Mouse (Mus musculus) neural tube, embryonic 15.5 days (tissue): ENCODE measurements around the gene Klhl32. TPM values are rescaled to one million over a fixed set of nuclear protein-coding genes. Genes with fewer than 3 reads are reported as not detected.
A peak's percentile ranks its signal among the peaks of the same experiment; 100 is the strongest.

Experiments
- ATAC-seq: fragments of 200-750 bp; cut with Nextera tagmentation; 2 replicates; pipeline ENCODE4 v1.8.0; 2017; ENCODE audit warnings: mild to moderate bottlenecking, moderate TSS enrichment, moderate library complexity; ENCODE audit not compliant: low FRiP score
- H3K27ac ChIP-seq: fragments of 300-500 bp; sonication (generic); replicated peaks from 2 replicates; pipeline ENCODE4 v1.5.1; 2015; ENCODE audit warnings: mild to moderate bottlenecking, inconsistent platforms
- H3K27me3 ChIP-seq: fragments of 300-500 bp; sonication (generic); replicated peaks from 2 replicates; pipeline ENCODE4 v1.6.1; 2015; ENCODE audit warnings: inconsistent platforms
- H3K36me3 ChIP-seq: fragments of 300-500 bp; sonication (generic); 2 replicates; pipeline ENCODE4 v1.6.1; 2015; ENCODE audit warnings: inconsistent platforms
- H3K4me1 ChIP-seq: fragments of 300-500 bp; sonication (generic); 2 replicates; pipeline ENCODE4 v1.6.1; 2015; ENCODE audit warnings: inconsistent platforms
- H3K4me2 ChIP-seq: fragments of 300-500 bp; sonication (generic); 2 replicates; pipeline ENCODE4 v1.6.1; 2015; ENCODE audit warnings: inconsistent platforms, mild to moderate bottlenecking, moderate library complexity
- H3K4me3 ChIP-seq: fragments of 300-500 bp; sonication (generic); replicated peaks from 2 replicates; pipeline ENCODE4 v1.5.1; 2015; ENCODE audit warnings: mild to moderate bottlenecking, inconsistent platforms
- H3K9ac ChIP-seq: fragments of 300-500 bp; sonication (generic); replicated peaks from 2 replicates; pipeline ENCODE4 v1.6.1; 2015; ENCODE audit warnings: mild to moderate bottlenecking, inconsistent platforms
- H3K9me3 ChIP-seq: fragments of 300-500 bp; sonication (generic); replicated peaks from 2 replicates; pipeline ENCODE4 v1.6.1; 2016; ENCODE audit warnings: inconsistent platforms
- WGBS: fragments of 180-500 bp; shearing (Covaris S2); methylation state at CpG from one replicate; pipeline ENCODE4 v1.1.7; 2015; ENCODE audit warnings: mixed read lengths; 5-methylcytosine and 5-hydroxymethylcytosine counted together
- polyA plus RNA-seq: library from polyadenylated mRNA; unstranded; fragments of >200 nt; fragmentation: Nextera tagmentation; extraction: Ambion mirVana; gene quantifications from 2 replicates; pipeline ENCODE4 v1.2.1, GENCODE M21; 2015

The Klhl32 gene
- polyA plus RNA-seq, 1 experiment from 2014 or later: 36.0 TPM

GRCm38 (mm10) chr4:24793726-24794345 lies 57.1 kb downstream of the Klhl32 start:
- Histone ChIP-seq H3K4me3 (no peak overlapping the region), H3K9ac (no peak overlapping the region), H3K9me3 (no peaks in the 10 kb centered on the region), H3K36me3 (no peaks in the 10 kb centered on the region), H3K4me2 (no peak overlapping the region), H3K4me1 (peaks cover 12% of the 10 kb centered on the region), H3K27me3 (no peaks in the 10 kb centered on the region), H3K27ac (no peak overlapping the region; the same call in 1 of the 2 replicates)
- 57% methylated on average over 7 of the region's 7 CpGs for WGBS
- no peak for ATAC-seq

GRCm38 (mm10) chr4:24792416-24792981 lies 58.4 kb downstream of the Klhl32 start:
- WGBS: 26% methylated on average over 16 of the region's 16 CpGs
- no peak overlapping the region for H3K27ac ChIP-seq
- H3K4me3 ChIP-seq: no peak overlapping the region
- no peaks in the 10 kb centered on the region for H3K9me3 ChIP-seq
- H3K9ac ChIP-seq: no peak overlapping the region
- no peaks in the 10 kb centered on the region for H3K36me3 ChIP-seq
- 0 out of 2 replicates have a peak, but pooled peaks have one; percentile 9 for ATAC-seq
- no peaks in the 10 kb centered on the region for H3K27me3 ChIP-seq
- peak overlapping the region; percentile 29 for H3K4me2 ChIP-seq
- peaks cover 8% of the 10 kb centered on the region for H3K4me1 ChIP-seq

GRCm38 (mm10) chr4:24789331-24789730 lies 61.6 kb downstream of the Klhl32 start:
- ATAC-seq: no peak

GRCm38 (mm10) chr4:24785757-24786532 lies 65.0 kb downstream of the Klhl32 start:
- Histone ChIP-seq H3K27ac (no peak overlapping the region), H3K9ac (no peak overlapping the region), H3K4me3 (no peak overlapping the region), H3K4me1 (no peaks in the 10 kb centered on the region), H3K9me3 (no peaks in the 10 kb centered on the region), H3K4me2 (no peak overlapping the region), H3K36me3 (no peaks in the 10 kb centered on the region), H3K27me3 (no peaks in the 10 kb centered on the region)
- no peak for ATAC-seq
- 71% methylated on average over 7 of the region's 7 CpGs for WGBS

More at GRCm38 (mm10) chr4:24789331-24789730, 61.6 kb downstream of the Klhl32 start:
- no peak overlapping the region for H3K9ac ChIP-seq
- H3K4me1 ChIP-seq: peaks cover 6% of the 10 kb centered on the region; the same call in 1 of the 2 replicates
- H3K27me3 ChIP-seq: no peaks in the 10 kb centered on the region
- no peak overlapping the region for H3K27ac ChIP-seq
- no peaks in the 10 kb centered on the region for H3K36me3 ChIP-seq
- no peaks in the 10 kb centered on the region for H3K9me3 ChIP-seq
- no peak overlapping the region for H3K4me3 ChIP-seq
- 95% methylated on average over 1 of the region's 1 CpGs for WGBS
- no peak overlapping the region for H3K4me2 ChIP-seq

- Histone ChIP-seq H3K27ac (no peak overlapping the region), H3K9ac (no peak overlapping the region), H3K36me3 (no peaks in the 10 kb centered on the region), H3K4me2 (no peak overlapping the region), H3K4me3 (no peak overlapping the region), H3K9me3 (no peaks in the 10 kb centered on the region), H3K27me3 (no peaks in the 10 kb centered on the region), H3K4me1 (peaks cover 2% of the 10 kb centered on the region; the same call in 1 of the 2 replicates)
- ATAC-seq: no peak
- WGBS: 78% methylated on average over 2 of the region's 2 CpGs
Measured at GRCm38 (mm10) chr4:24765919-24766318, 85.0 kb downstream of the Klhl32 start.

DNA sequence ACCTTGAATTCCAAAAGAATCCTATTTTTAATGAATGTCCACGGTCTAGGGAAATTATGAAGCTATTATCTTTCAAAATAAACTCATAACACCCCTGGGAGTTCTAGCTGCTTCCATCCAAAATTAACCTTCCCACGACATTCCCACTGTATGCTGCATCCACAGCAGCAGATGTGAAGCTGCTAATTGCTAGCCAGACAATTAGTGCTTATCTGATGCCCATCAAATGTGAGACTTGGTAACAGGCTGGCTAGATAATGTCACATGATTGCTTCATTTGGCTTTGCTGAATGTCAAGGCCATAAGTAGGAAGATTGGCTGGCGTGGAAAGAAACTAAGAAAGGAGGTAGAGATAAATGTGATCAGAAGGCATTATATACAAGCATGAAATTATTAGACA lies 85.5 kb downstream of the Klhl32 start:
- H3K9ac ChIP-seq: no peak overlapping the region
- H3K9me3 ChIP-seq: no peaks in the 10 kb centered on the region
- no peaks in the 10 kb centered on the region for H3K27me3 ChIP-seq
- 25% methylated on average over 3 of the region's 3 CpGs for WGBS
- H3K4me2 ChIP-seq: no peak overlapping the region
- no peak overlapping the region for H3K4me3 ChIP-seq
- no peaks in the 10 kb centered on the region for H3K36me3 ChIP-seq
- H3K4me1 ChIP-seq: peaks cover 2% of the 10 kb centered on the region; the same call in 1 of the 2 replicates
- no peak overlapping the region for H3K27ac ChIP-seq
- no peak for ATAC-seq

GRCm38 (mm10) chr4:24764558-24764957 lies 86.4 kb downstream of the Klhl32 start:
- Histone ChIP-seq H3K36me3 (no peaks in the 10 kb centered on the region), H3K9ac (no peak overlapping the region), H3K27ac (no peak overlapping the region), H3K4me1 (peaks cover 2% of the 10 kb centered on the region; the same call in 1 of the 2 replicates), H3K4me2 (no peak overlapping the region), H3K27me3 (no peaks in the 10 kb centered on the region), H3K9me3 (no peaks in the 10 kb centered on the region), H3K4me3 (no peak overlapping the region)
- WGBS: 69% methylated on average over 2 of the region's 2 CpGs
- ATAC-seq: no peak

- H3K27me3 ChIP-seq: no peaks in the 10 kb centered on the region
- no peaks in the 10 kb centered on the region for H3K36me3 ChIP-seq
- peaks cover 2% of the 10 kb centered on the region; the same call in 1 of the 2 replicates for H3K4me1 ChIP-seq
- ATAC-seq: no peak
- no peak overlapping the region for H3K4me2 ChIP-seq
- H3K9me3 ChIP-seq: no peaks in the 10 kb centered on the region
- 87% methylated on average over 4 of the region's 4 CpGs for WGBS
- no peak overlapping the region for H3K9ac ChIP-seq
- no peak overlapping the region for H3K4me3 ChIP-seq
- H3K27ac ChIP-seq: no peak overlapping the region
Measured at GRCm38 (mm10) chr4:24763451-24763850, 87.5 kb downstream of the Klhl32 start.

DNA sequence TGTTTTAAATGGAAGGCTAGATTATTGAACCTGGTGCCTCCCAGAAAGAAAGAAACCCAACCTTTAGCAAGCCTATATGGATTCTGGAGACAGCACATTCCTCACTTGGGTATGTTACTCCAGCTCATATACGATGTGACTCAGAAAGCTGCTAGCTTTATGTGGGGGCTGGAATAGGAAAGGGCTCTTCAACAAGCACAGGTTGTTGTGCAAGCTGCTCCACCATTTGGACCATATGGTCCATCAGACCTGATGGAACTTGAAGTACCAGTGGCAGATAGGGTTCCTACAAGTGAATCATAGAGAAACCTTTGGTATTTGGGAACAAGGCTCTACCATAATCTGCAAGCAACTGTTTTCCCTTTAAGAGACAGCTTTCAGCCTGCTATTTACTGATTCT lies 92.0 kb downstream of the Klhl32 start:
- Histone ChIP-seq H3K27me3 (no peaks in the 10 kb centered on the region), H3K4me2 (no peak overlapping the region), H3K36me3 (no peaks in the 10 kb centered on the region), H3K9ac (no peak overlapping the region), H3K9me3 (no peaks in the 10 kb centered on the region), H3K27ac (no peak overlapping the region), H3K4me1 (no peaks in the 10 kb centered on the region), H3K4me3 (no peak overlapping the region)
- ATAC-seq: no peak
- 90% methylated on average over 1 of the region's 1 CpGs for WGBS

DNA sequence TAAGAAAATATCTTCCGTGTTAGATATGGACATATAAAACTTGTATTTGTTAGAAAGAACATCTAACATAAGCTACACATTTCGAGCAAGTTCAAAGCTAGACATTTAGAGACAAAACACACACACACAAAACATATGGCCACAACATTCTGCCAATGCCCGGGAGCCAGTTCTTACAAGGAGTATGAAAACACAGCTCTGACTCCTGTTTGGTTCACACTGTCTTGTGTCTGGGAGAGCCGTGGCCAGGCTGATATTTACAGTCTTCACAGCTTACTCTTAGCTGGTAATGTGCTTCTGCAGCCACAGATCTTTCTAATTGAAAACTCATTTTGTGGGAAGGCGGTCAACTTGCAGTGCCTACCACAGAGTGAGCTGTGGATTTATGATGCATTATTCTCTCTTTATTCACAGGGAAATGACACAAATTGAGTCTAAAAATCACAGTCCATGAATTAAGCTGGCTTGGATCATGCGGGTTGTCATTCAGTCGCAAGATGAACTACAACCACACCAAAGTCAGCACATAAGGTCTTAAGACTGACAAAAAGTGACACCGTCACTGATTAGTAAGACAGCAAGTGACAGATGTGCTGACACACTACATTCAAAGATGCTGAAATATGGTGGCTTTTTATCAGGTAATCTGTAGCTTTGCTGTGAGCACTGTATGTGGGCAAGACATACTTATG lies 98.3 kb downstream of the Klhl32 start:
- Histone ChIP-seq H3K4me2 (no peak overlapping the region), H3K9me3 (no peaks in the 10 kb centered on the region), H3K27me3 (no peaks in the 10 kb centered on the region), H3K36me3 (no peaks in the 10 kb centered on the region), H3K4me1 (no peaks in the 10 kb centered on the region), H3K4me3 (no peak overlapping the region), H3K27ac (no peak overlapping the region; the same call in 1 of the 2 replicates), H3K9ac (no peak overlapping the region)
- ATAC-seq: no peak
- 72% methylated on average over 8 of the region's 8 CpGs for WGBS

GRCm38 (mm10) chr4:24737080-24737479 lies 113.8 kb downstream of the Klhl32 start:
- Histone ChIP-seq H3K4me2 (no peak overlapping the region), H3K4me1 (no peaks in the 10 kb centered on the region), H3K27me3 (no peaks in the 10 kb centered on the region), H3K27ac (no peak overlapping the region), H3K9me3 (0 out of 2 replicates have a peak, but pooled peaks cover 3% of the 10 kb centered on the region), H3K36me3 (peaks cover 13% of the 10 kb centered on the region; the same call in 1 of the 2 replicates), H3K9ac (no peak overlapping the region), H3K4me3 (no peak overlapping the region)
- no peak for ATAC-seq
- 92% methylated on average over 6 of the region's 6 CpGs for WGBS
